Mouse (Mus musculus) adrenal gland, adult 18-20 months (tissue): ENCODE measurements at regions not wholly inside any gene's neighbourhood (a gene's known extent, or its start where the extent isn't known, plus 50 kb on each side); places are given as distances from the start of the nearest gene placed in this dataset.

Source experiments
- DNase-seq, 2 experiments: peaks; one replicate each; pipeline ENCODE4 v3.0.0; 2021 to 2022; ENCODE audit warnings: low spot score in 2 of 2

DNA sequence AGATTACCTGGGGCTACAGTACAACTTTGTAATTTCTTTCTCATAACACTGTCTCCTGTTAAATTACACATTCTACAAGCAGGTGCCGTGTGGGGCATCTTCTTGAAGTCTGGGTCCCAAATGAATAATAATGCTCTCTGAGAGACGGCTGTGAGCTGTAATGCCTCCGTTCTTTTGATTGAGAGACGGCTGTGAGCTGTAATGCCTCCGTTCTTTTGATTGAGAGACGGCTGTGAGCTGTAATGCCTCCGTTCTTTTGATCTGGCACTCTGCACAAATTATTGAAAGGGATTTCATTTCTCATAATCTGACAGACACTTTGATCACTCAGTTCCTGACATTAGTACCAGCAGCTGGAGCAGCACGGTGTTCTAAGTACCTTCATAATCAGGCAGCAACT, 76.5 kb upstream of the Plcb4 start:
- DNase-seq = no peak

DNA sequence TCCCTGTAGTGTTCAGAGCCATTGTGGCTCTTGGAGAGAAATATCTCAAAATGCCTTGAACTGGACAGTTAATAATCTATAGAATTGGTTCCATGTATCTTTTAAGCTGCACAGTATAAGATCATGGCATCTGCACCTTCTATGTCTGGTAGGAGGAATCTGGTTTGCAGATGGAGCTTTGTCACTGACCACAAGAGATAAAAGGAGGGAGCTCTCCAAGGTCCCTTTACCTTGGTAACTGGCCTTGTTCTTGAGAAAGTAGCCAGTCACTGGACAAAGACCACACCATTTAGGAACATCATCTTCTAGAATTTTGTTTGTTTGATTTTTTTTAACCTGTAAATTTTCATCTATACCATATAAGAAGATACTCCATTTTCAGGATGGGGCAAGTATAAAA, 52.5 kb upstream of the Plcb4 start:
- DNase-seq = no peak
